ENCODE assay signal across 18 mouse cellular contexts in the genomic region with DNA sequence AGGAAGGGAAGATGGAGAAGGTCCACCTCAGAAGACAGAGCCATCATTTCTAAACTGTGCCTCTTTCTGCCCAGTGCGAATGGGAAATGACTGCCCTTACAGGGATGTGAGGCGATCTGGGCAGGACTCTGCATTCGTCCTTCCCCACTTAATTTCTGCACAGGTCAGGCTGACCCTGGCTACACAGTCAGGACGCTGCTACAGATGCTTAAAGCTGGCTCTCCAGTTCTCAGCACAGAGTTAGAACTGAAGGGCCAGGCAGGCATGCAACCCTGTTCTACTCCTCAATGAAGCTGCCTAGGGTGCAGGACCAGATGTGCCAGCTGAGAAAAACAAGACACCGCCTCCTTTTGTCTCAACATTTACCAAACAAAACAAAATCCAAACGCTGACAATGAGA.
"Had no signal": no experiment of that assay in that cellular context is flagged by ENCODE, and none has a peak within 500 bp of the region (broad histone marks: within the 10 kb centered on the region; RNA-seq: fewer than 3 reads in every experiment).

No protein-coding gene starts in this region.

- H3K36me3 ChIP-seq: midbrain, embryonic 10.5 days; midbrain, embryonic 13.5 days; neural tube, embryonic 13.5 days; neural tube, embryonic 15.5 days had no signal

- H3K9ac ChIP-seq: liver, embryonic 14.5 days; midbrain, embryonic 13.5 days; neural tube, embryonic 13.5 days; neural tube, embryonic 15.5 days had no signal

- H3K27me3 ChIP-seq: midbrain, embryonic 13.5 days; neural tube, embryonic 13.5 days; neural tube, embryonic 15.5 days had no signal

- ATAC-seq: midbrain, embryonic 13.5 days; midbrain, embryonic 16.5 days had no signal

- DNase-seq: lung, adult 18-20 months; lung, postnatal 10 days; lung, postnatal 4 days; retina, postnatal 1 day; right cerebral cortex, adult 18-20 months; right cerebral cortex, postnatal 25 days; right cerebral cortex, postnatal 4 days; spleen, adult 18-20 months; thymus, adult 18-20 months; thymus, postnatal 14 days; thymus, postnatal 36 days had no signal

- H3K4me1 ChIP-seq: neural tube, embryonic 15.5 days had no signal

- H3K27ac ChIP-seq: liver, embryonic 14.5 days; midbrain, embryonic 10.5 days; midbrain, embryonic 13.5 days; neural tube, embryonic 13.5 days; neural tube, embryonic 15.5 days had no signal

- H3K4me3 ChIP-seq: midbrain, embryonic 10.5 days; midbrain, embryonic 13.5 days; myocyte; neural tube, embryonic 13.5 days; neural tube, embryonic 15.5 days had no signal

- H3K4me2 ChIP-seq: midbrain, embryonic 13.5 days; neural tube, embryonic 13.5 days; neural tube, embryonic 15.5 days had no signal

- H3K9me3 ChIP-seq: midbrain, embryonic 10.5 days; neural tube, embryonic 13.5 days; neural tube, embryonic 15.5 days had no signal
